In the genomic region with DNA sequence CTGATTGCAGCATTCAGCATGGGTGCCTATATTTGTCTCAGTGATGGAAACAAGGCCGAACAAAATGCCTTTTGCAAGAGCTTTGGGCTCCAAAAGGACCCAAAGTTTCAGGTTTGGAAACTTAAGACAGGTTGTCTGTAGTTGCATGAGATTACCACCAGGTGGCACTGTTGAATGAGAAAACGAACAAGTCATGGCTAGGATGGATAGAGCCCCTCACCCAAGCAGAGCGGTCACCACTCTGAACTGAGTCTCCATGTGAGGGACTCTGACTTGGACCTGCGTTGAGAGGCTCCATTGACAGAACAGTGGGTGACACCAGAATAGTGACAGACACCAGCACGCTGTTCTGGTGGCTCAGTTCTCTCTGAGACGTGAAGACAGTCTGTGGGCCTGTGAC, we compare ENCODE assay signal across 8 mouse cellular contexts. TPM values are rescaled to one million over a fixed set of nuclear protein-coding genes. Genes with fewer than 3 reads are reported as not detected.
DNase-seq lines count a peak whose midpoint lies in the region; ATAC-seq and TF ChIP-seq lines count a peak whose summit lies in the region.
"Had no signal": no experiment of that assay in that cellular context is flagged by ENCODE, and none has a peak within 500 bp of the region (broad histone marks: within the 10 kb centered on the region; RNA-seq: fewer than 3 reads in every experiment).

No protein-coding gene starts in this region.

- H3K4me1 ChIP-seq in forebrain, postnatal 0 days (ENCODE audit: insufficient read depth) = no peaks in the 10 kb centered on the region
- H3K4me1 ChIP-seq in kidney, postnatal 0 days (replicated peaks; ENCODE audit: insufficient read depth, low read length) = no peaks in the 10 kb centered on the region
- H3K4me1 ChIP-seq in thymus, adult 2 months (replicated peaks; ENCODE audit: control insufficient read depth, insufficient read depth, low read length) = peaks cover 43% of the 10 kb centered on the region

- H3K9me3 ChIP-seq in forebrain, postnatal 0 days (ENCODE audit: low read length) = no peaks in the 10 kb centered on the region
- H3K9me3 ChIP-seq in kidney, postnatal 0 days (replicated peaks; ENCODE audit: low read length) = no peaks in the 10 kb centered on the region

- H3K4me3 ChIP-seq in forebrain, postnatal 0 days (ENCODE audit: low read depth, low read length) = no peak overlapping the region
- H3K4me3 ChIP-seq in kidney, postnatal 0 days (replicated peaks; ENCODE audit: low read depth, low read length) = no peak overlapping the region
- no peak overlapping the region for H3K4me3 ChIP-seq in thymus, adult 2 months (ENCODE audit: control insufficient read depth, insufficient read depth, low read length)

- WGBS in forebrain, postnatal 0 days = 44% methylated on average over 6 of the region's 6 CpGs
- WGBS in kidney, postnatal 0 days = 37% methylated on average over 6 of the region's 6 CpGs
- 49% methylated on average over 6 of the region's 6 CpGs for WGBS in thymus, adult 2 months

- H3K9ac ChIP-seq in forebrain, postnatal 0 days = no peak overlapping the region
- H3K9ac ChIP-seq in kidney, postnatal 0 days (ENCODE audit: low read depth, low read length) = no peak overlapping the region

- H3K27me3 ChIP-seq in forebrain, postnatal 0 days (ENCODE audit: insufficient read depth, low read length) = no peaks in the 10 kb centered on the region
- H3K27me3 ChIP-seq in kidney, postnatal 0 days (ENCODE audit: insufficient read depth, low read length) = no peaks in the 10 kb centered on the region
- no peaks in the 10 kb centered on the region for H3K27me3 ChIP-seq in thymus, adult 2 months (ENCODE audit: control insufficient read depth, insufficient read depth, low read length)

- TF ChIP-seq CTCF in brain, embryonic 14.5 days (IDR thresholded peaks at IDR 0.05; ENCODE audit: borderline replicate concordance, extremely low read depth, insufficient read depth, insufficient read length) = peak; percentile 64; the same call in 1 of the 2 replicates
- peak; percentile 93 for TF ChIP-seq CTCF in forebrain, postnatal 0 days (IDR thresholded peaks at IDR 0.05; ENCODE audit: low read depth)
- peak; percentile 87 for TF ChIP-seq CTCF in kidney, postnatal 0 days (IDR thresholded peaks at IDR 0.05; ENCODE audit: low read depth)
- peak; percentile 48; the same call in 1 of the 2 replicates for TF ChIP-seq CTCF in thymus, adult 2 months (IDR thresholded peaks at IDR 0.05; ENCODE audit: borderline replicate concordance, control insufficient read depth, extremely low read depth, insufficient read depth, low read length, poor library complexity)

- no peak overlapping the region for H3K27ac ChIP-seq in forebrain, postnatal 0 days (ENCODE audit: low read depth, low read length)
- H3K27ac ChIP-seq in kidney, postnatal 0 days = no peak overlapping the region
- peak overlapping the region; percentile 91 for H3K27ac ChIP-seq in thymus, adult 2 months (ENCODE audit: control insufficient read depth, insufficient read depth, low read length)

- ATAC-seq in forebrain, postnatal 0 days = peak; percentile 66
- ATAC-seq in kidney, postnatal 0 days (replicated peaks; ENCODE audit: low FRiP score, low read depth) = no peak; the same call in 1 of the 2 replicates

- no peaks in the 10 kb centered on the region for H3K36me3 ChIP-seq in forebrain, postnatal 0 days (ENCODE audit: insufficient read depth)
- no peaks in the 10 kb centered on the region for H3K36me3 ChIP-seq in kidney, postnatal 0 days (ENCODE audit: insufficient read depth, low read length)
- H3K36me3 ChIP-seq in thymus, adult 2 months (ENCODE audit: control insufficient read depth, insufficient read depth, low read length) = no peaks in the 10 kb centered on the region

- no peak for TF ChIP-seq POLR2A in brain, embryonic 14.5 days (IDR thresholded peaks at IDR 0.05; ENCODE audit: borderline replicate concordance, extremely low read depth, insufficient read depth, insufficient read length, poor library complexity, severe bottlenecking)
- no peak for TF ChIP-seq POLR2A in thymus, adult 2 months (IDR thresholded peaks at IDR 0.05; ENCODE audit: control insufficient read depth, extremely low read depth, insufficient read depth, low read length, poor library complexity)

- peak; percentile 51 to 54 for DNase-seq in right cerebral cortex, adult 2 months (ENCODE audit: low spot score in 2 of 2)
- DNase-seq in right cerebral cortex, postnatal 36 days (ENCODE audit: low spot score in 2 of 2) = no peak
- peak; percentile 79 for DNase-seq in brain, embryonic 14.5 days (ENCODE audit: low read depth)
- peak; percentile 81 for DNase-seq in forebrain, postnatal 0 days
- peak; percentile 83 for DNase-seq in kidney, postnatal 0 days (ENCODE audit: low spot score)
- peak; percentile 78 for DNase-seq in mesoderm, embryonic 11.5 days (ENCODE audit: low read depth, low spot score)
- DNase-seq in thymus, adult 2 months = peak; percentile 62

- H3K4me2 ChIP-seq in forebrain, postnatal 0 days (ENCODE audit: low read depth) = no peak overlapping the region
- H3K4me2 ChIP-seq in kidney, postnatal 0 days (ENCODE audit: low read length) = no peak overlapping the region

RNA-seq across cellular contexts. Expression of a gene that starts 13.2 kb away (rescaled TPM):
- not detected in 2 replicates for polyA plus RNA-seq in brain, embryonic 14.5 days (2012; rRNA removed)
- total RNA-seq in forebrain, postnatal 0 days (2014; rRNA removed) = not detected in 2 replicates
- not detected in 2 replicates for polyA plus RNA-seq in forebrain, postnatal 0 days (2015; fragmentation: Nextera tagmentation; extraction: Ambion mirVana)
- not detected in 2 replicates for polyA plus RNA-seq in kidney, postnatal 0 days (2015; fragmentation: Nextera tagmentation; extraction: Ambion mirVana)
- not detected in 2 replicates for polyA plus RNA-seq in thymus, adult 2 months (2012; rRNA removed)
- total RNA-seq: heart, adult 18-20 months had no signal

RNA-seq across cellular contexts. Expression of a gene that starts 19.6 kb away (rescaled TPM):
- not detected in 2 replicates for polyA plus RNA-seq in brain, embryonic 14.5 days (2012; rRNA removed)
- not detected in 2 replicates for total RNA-seq in forebrain, postnatal 0 days (2014; rRNA removed)
- polyA plus RNA-seq in forebrain, postnatal 0 days (2015; fragmentation: Nextera tagmentation; extraction: Ambion mirVana) = not detected in 2 replicates
- not detected in 2 replicates for polyA plus RNA-seq in kidney, postnatal 0 days (2015; fragmentation: Nextera tagmentation; extraction: Ambion mirVana)
- not detected in 2 replicates for polyA plus RNA-seq in thymus, adult 2 months (2012; rRNA removed)
- total RNA-seq: heart, adult 18-20 months had no signal

RNA-seq across cellular contexts. Expression of a gene that starts 42.4 kb away (rescaled TPM):
- polyA plus RNA-seq in brain, embryonic 14.5 days (2012; rRNA removed) = not detected in 2 replicates
- total RNA-seq in forebrain, postnatal 0 days (2014; rRNA removed) = not detected in 2 replicates
- polyA plus RNA-seq in forebrain, postnatal 0 days (2015; fragmentation: Nextera tagmentation; extraction: Ambion mirVana) = not detected in 2 replicates
- polyA plus RNA-seq in kidney, postnatal 0 days (2015; fragmentation: Nextera tagmentation; extraction: Ambion mirVana) = not detected in 2 replicates
- not detected in 2 replicates for polyA plus RNA-seq in thymus, adult 2 months (2012; rRNA removed)
- total RNA-seq: heart, adult 18-20 months had no signal

RNA-seq across cellular contexts. Expression of a gene that starts 57.0 kb away (rescaled TPM):
- polyA plus RNA-seq in brain, embryonic 14.5 days (2012; rRNA removed) = 2.8 and 2.9 TPM in 2 replicates
- 5.6 and 6.6 TPM in 2 replicates for total RNA-seq in forebrain, postnatal 0 days (2014; rRNA removed)
- 10.2 and 13.0 TPM in 2 replicates for polyA plus RNA-seq in forebrain, postnatal 0 days (2015; fragmentation: Nextera tagmentation; extraction: Ambion mirVana)
- polyA plus RNA-seq in kidney, postnatal 0 days (2015; fragmentation: Nextera tagmentation; extraction: Ambion mirVana) = 3.6 and 3.9 TPM in 2 replicates
- 10.8 and 14.8 TPM in 2 replicates for polyA plus RNA-seq in thymus, adult 2 months (2012; rRNA removed)

RNA-seq across cellular contexts. Expression of a gene that starts 58.4 kb away (rescaled TPM):
- polyA plus RNA-seq in brain, embryonic 14.5 days (2012; rRNA removed) = not detected in 2 replicates
- not detected in 2 replicates for total RNA-seq in forebrain, postnatal 0 days (2014; rRNA removed)
- polyA plus RNA-seq in forebrain, postnatal 0 days (2015; fragmentation: Nextera tagmentation; extraction: Ambion mirVana) = not detected in 2 replicates
- not detected in 2 replicates for polyA plus RNA-seq in kidney, postnatal 0 days (2015; fragmentation: Nextera tagmentation; extraction: Ambion mirVana)
- polyA plus RNA-seq in thymus, adult 2 months (2012; rRNA removed) = not detected in 2 replicates
- total RNA-seq: heart, adult 18-20 months had no signal

Comparison
In these comparisons a context has a peak if more than half of its experiments do, and no peak if none do; other contexts are left out.
1. DNase-seq: peak in right cerebral cortex, adult 2 months (2 of 2), brain, embryonic 14.5 days (single experiment), forebrain, postnatal 0 days (single experiment), kidney, postnatal 0 days (single experiment), mesoderm, embryonic 11.5 days (single experiment) and thymus, adult 2 months (single experiment); none in right cerebral cortex, postnatal 36 days (0 of 2).
2. Peak in every context shown above with its lines, with median percentiles within 50 percentile points of each other: CTCF ChIP-seq.